Mouse (Mus musculus): ENCODE results near the gene Rad50. TPM values are rescaled to one million over a fixed set of nuclear protein-coding genes. Genes with fewer than 3 reads are reported as not detected.
A peak's percentile ranks its signal among the peaks of the same experiment; 100 is the strongest.

Gene Rad50
- polyA plus RNA-seq, 2 experiments, result 11.1 to 21.2 TPM

GRCm38 (mm10) chr11:53735682-53736245 lies 28.6 kb upstream of the Rad50 start:
- Histone ChIP-seq H3K9ac (ENCODE audit: low read depth, low read length, severe bottlenecking) (no peak overlapping the region; the same call in 1 of the 2 replicates), H3K36me3 (ENCODE audit: control insufficient read depth, insufficient read depth, low read length) (no peaks in the 10 kb centered on the region), H3K27ac (replicated peaks; ENCODE audit: low read depth, low read length) (no peak overlapping the region), H3K9me3 (ENCODE audit: control insufficient read depth, low read length) (no peaks in the 10 kb centered on the region), H3K27me3 (ENCODE audit: control insufficient read depth, insufficient read depth, low read length) (no peaks in the 10 kb centered on the region), H3K4me2 (replicated peaks; ENCODE audit: low read depth, low read length, severe bottlenecking) (peak overlapping the region; percentile 28), H3K4me1 (ENCODE audit: control insufficient read depth, insufficient read depth, low read length) (no peaks in the 10 kb centered on the region), H3K4me3 (replicated peaks; ENCODE audit: low read length) (0 out of 2 replicates have a peak overlapping the region, but pooled peaks have one; percentile 7)
- DNase-seq (ENCODE audit: low spot score), result peak; percentile 78
- 26% methylated on average over 17 of the region's 17 CpGs for WGBS
- no peak for TF ChIP-seq POLR2A (IDR thresholded peaks at IDR 0.05; ENCODE audit: borderline replicate concordance, extremely low read depth, insufficient read depth, insufficient read length)
- peak; percentile 80 for ATAC-seq (ENCODE audit: low FRiP score, low read depth)

- H3K4me3 ChIP-seq (replicated peaks; ENCODE audit: low read length), result no peak overlapping the region
- no peaks in the 10 kb centered on the region for H3K27me3 ChIP-seq (ENCODE audit: control insufficient read depth, insufficient read depth, low read length)
- H3K36me3 ChIP-seq (ENCODE audit: control insufficient read depth, insufficient read depth, low read length), result no peaks in the 10 kb centered on the region
- WGBS, result 73% methylated on average over 18 of the region's 18 CpGs
- no peak for ATAC-seq (ENCODE audit: low FRiP score, low read depth)
- H3K9ac ChIP-seq (ENCODE audit: low read depth, low read length, severe bottlenecking), result no peak overlapping the region
- H3K27ac ChIP-seq (replicated peaks; ENCODE audit: low read depth, low read length), result no peak overlapping the region
- H3K9me3 ChIP-seq (ENCODE audit: control insufficient read depth, low read length), result no peaks in the 10 kb centered on the region
- no peak for TF ChIP-seq POLR2A (IDR thresholded peaks at IDR 0.05; ENCODE audit: borderline replicate concordance, extremely low read depth, insufficient read depth, insufficient read length)
- DNase-seq (ENCODE audit: low spot score), result no peak
- H3K4me1 ChIP-seq (ENCODE audit: control insufficient read depth, insufficient read depth, low read length), result no peaks in the 10 kb centered on the region
- H3K4me2 ChIP-seq (replicated peaks; ENCODE audit: low read depth, low read length, severe bottlenecking), result no peak overlapping the region
Observed at GRCm38 (mm10) chr11:53734970-53735681, 28.0 kb upstream of the Rad50 start.

GRCm38 (mm10) chr11:53734431-53734830 lies 27.3 kb upstream of the Rad50 start:
- DNase-seq (ENCODE audit: low spot score) (no peak), ATAC-seq (ENCODE audit: low FRiP score, low read depth) (no peak)
- no peak overlapping the region for H3K27ac ChIP-seq (replicated peaks; ENCODE audit: low read depth, low read length)
- no peaks in the 10 kb centered on the region for H3K36me3 ChIP-seq (ENCODE audit: control insufficient read depth, insufficient read depth, low read length)
- H3K9ac ChIP-seq (ENCODE audit: low read depth, low read length, severe bottlenecking), result no peak overlapping the region
- H3K27me3 ChIP-seq (ENCODE audit: control insufficient read depth, insufficient read depth, low read length), result no peaks in the 10 kb centered on the region
- 84% methylated on average over 2 of the region's 2 CpGs for WGBS
- H3K4me1 ChIP-seq (ENCODE audit: control insufficient read depth, insufficient read depth, low read length), result no peaks in the 10 kb centered on the region
- no peak overlapping the region for H3K4me3 ChIP-seq (replicated peaks; ENCODE audit: low read length)
- TF ChIP-seq POLR2A (IDR thresholded peaks at IDR 0.05; ENCODE audit: borderline replicate concordance, extremely low read depth, insufficient read depth, insufficient read length), result no peak
- no peak overlapping the region for H3K4me2 ChIP-seq (replicated peaks; ENCODE audit: low read depth, low read length, severe bottlenecking)
- no peaks in the 10 kb centered on the region for H3K9me3 ChIP-seq (ENCODE audit: control insufficient read depth, low read length)

GRCm38 (mm10) chr11:53733824-53734223 lies 26.7 kb upstream of the Rad50 start:
- H3K27ac ChIP-seq (replicated peaks; ENCODE audit: low read depth, low read length), result no peak overlapping the region

GRCm38 (mm10) chr11:53732244-53732643 lies 25.1 kb upstream of the Rad50 start:
- no peak for DNase-seq (ENCODE audit: low spot score)
- ATAC-seq (ENCODE audit: low FRiP score, low read depth), result no peak
- WGBS, result 92% methylated on average over 8 of the region's 8 CpGs
- Histone ChIP-seq H3K9ac (ENCODE audit: low read depth, low read length, severe bottlenecking) (no peak overlapping the region), H3K4me2 (replicated peaks; ENCODE audit: low read depth, low read length, severe bottlenecking) (no peak overlapping the region), H3K9me3 (ENCODE audit: control insufficient read depth, low read length) (no peaks in the 10 kb centered on the region), H3K4me3 (replicated peaks; ENCODE audit: low read length) (no peak overlapping the region), H3K4me1 (ENCODE audit: control insufficient read depth, insufficient read depth, low read length) (no peaks in the 10 kb centered on the region), H3K36me3 (ENCODE audit: control insufficient read depth, insufficient read depth, low read length) (no peaks in the 10 kb centered on the region), H3K27me3 (ENCODE audit: control insufficient read depth, insufficient read depth, low read length) (no peaks in the 10 kb centered on the region), H3K27ac (replicated peaks; ENCODE audit: low read depth, low read length) (no peak overlapping the region)
- TF ChIP-seq POLR2A (IDR thresholded peaks at IDR 0.05; ENCODE audit: borderline replicate concordance, extremely low read depth, insufficient read depth, insufficient read length), result no peak

More at GRCm38 (mm10) chr11:53733824-53734223, 26.7 kb upstream of the Rad50 start:
- DNase-seq (ENCODE audit: low spot score) (no peak), ATAC-seq (ENCODE audit: low FRiP score, low read depth) (no peak)
- WGBS, result 86% methylated on average over 7 of the region's 7 CpGs
- Histone ChIP-seq H3K9ac (ENCODE audit: low read depth, low read length, severe bottlenecking) (no peak overlapping the region), H3K9me3 (ENCODE audit: control insufficient read depth, low read length) (no peaks in the 10 kb centered on the region), H3K27me3 (ENCODE audit: control insufficient read depth, insufficient read depth, low read length) (no peaks in the 10 kb centered on the region), H3K4me2 (replicated peaks; ENCODE audit: low read depth, low read length, severe bottlenecking) (no peak overlapping the region), H3K36me3 (ENCODE audit: control insufficient read depth, insufficient read depth, low read length) (no peaks in the 10 kb centered on the region), H3K4me3 (replicated peaks; ENCODE audit: low read length) (no peak overlapping the region), H3K4me1 (ENCODE audit: control insufficient read depth, insufficient read depth, low read length) (no peaks in the 10 kb centered on the region)
- no peak for TF ChIP-seq POLR2A (IDR thresholded peaks at IDR 0.05; ENCODE audit: borderline replicate concordance, extremely low read depth, insufficient read depth, insufficient read length)

Measured in limb, embryonic 14.5 days (tissue).